Mouse (Mus musculus) neural tube, embryonic 12.5 days (tissue): Measurements from ENCODE around the gene Tbx4. TPM values are rescaled to one million over a fixed set of nuclear protein-coding genes. Genes with fewer than 3 reads are reported as not detected.

ENCODE experiments used
- ATAC-seq: fragments of 200-750 bp; cut with Nextera tagmentation; 2 replicates; pipeline ENCODE4 v1.8.0; 2017; ENCODE audit warnings: low read depth, mild to moderate bottlenecking, moderate TSS enrichment, moderate library complexity; ENCODE audit not compliant: low FRiP score
- H3K27ac ChIP-seq: fragments of 300-500 bp; sonication (generic); 2 replicates; pipeline ENCODE4 v1.5.1; 2016
- H3K27me3 ChIP-seq: fragments of 300-500 bp; sonication (generic); replicated peaks from 2 replicates; pipeline ENCODE4 v1.6.1; 2016; ENCODE audit warnings: mild to moderate bottlenecking
- H3K36me3 ChIP-seq: fragments of 300-500 bp; sonication (generic); 2 replicates; pipeline ENCODE4 v1.6.1; 2016; ENCODE audit warnings: mild to moderate bottlenecking
- H3K4me1 ChIP-seq: fragments of 300-500 bp; sonication (generic); 2 replicates; pipeline ENCODE4 v1.6.1; 2016
- H3K4me2 ChIP-seq: fragments of 300-500 bp; sonication (generic); replicated peaks from 2 replicates; pipeline ENCODE4 v1.6.1; 2016; ENCODE audit warnings: mild to moderate bottlenecking
- H3K4me3 ChIP-seq: fragments of 300-500 bp; sonication (generic); 2 replicates; pipeline ENCODE4 v1.5.1; 2016
- H3K9ac ChIP-seq: fragments of 300-500 bp; sonication (generic); 2 replicates; pipeline ENCODE4 v1.6.1; 2016; ENCODE audit warnings: mild to moderate bottlenecking
- H3K9me3 ChIP-seq: fragments of 300-500 bp; sonication (generic); 2 replicates; pipeline ENCODE4 v1.6.1; 2016; ENCODE audit warnings: mild to moderate bottlenecking
- WGBS: fragments of 180-500 bp; shearing (Covaris S2); methylation state at CpG from one replicate; pipeline ENCODE4 v1.1.7; 2016; 5-methylcytosine and 5-hydroxymethylcytosine counted together
- polyA plus RNA-seq: library from polyadenylated mRNA; unstranded; fragments of >200 nt; fragmentation: Nextera tagmentation; extraction: Ambion mirVana; gene quantifications from 2 replicates; pipeline ENCODE4 v1.2.1, GENCODE M21; 2016

Tbx4 gene
- 0.39 and 0.61 TPM in 2 replicates for polyA plus RNA-seq

- WGBS: 9% methylated on average over 21 of the region's 28 CpGs
- peak within 1 kb of the TSS; percentile 9; the same call in 1 of the 2 replicates for H3K4me2 ChIP-seq
- ATAC-seq: 0 out of 2 replicates have a peak, but pooled peaks have one; percentile 25
These were observed at the start of gene Tbx4 for GRCm38 (mm10) chr11:85885665-85886428. TSS of gene Tbx4 (plus strand) at chr11:85886422.

GRCm38 (mm10) chr11:85836523-85837290 is 49.5 kb upstream of the Tbx4 start:
- Histone ChIP-seq H3K9ac (peak overlapping the region; percentile 56), H3K36me3 (no peaks in the 10 kb centered on the region), H3K4me3 (peak overlapping the region; percentile 46), H3K4me2 (peak overlapping the region; percentile 72), H3K4me1 (peaks cover 25% of the 10 kb centered on the region), H3K9me3 (no peaks in the 10 kb centered on the region), H3K27ac (no peak overlapping the region), H3K27me3 (peaks cover 95% of the 10 kb centered on the region)
- ATAC-seq: no peak
- 2% methylated on average over 32 of the region's 32 CpGs for WGBS

More at GRCm38 (mm10) chr11:85885665-85886428, at the start of gene Tbx4:
- peaks cover 62% of the 10 kb centered on the region for H3K27me3 ChIP-seq
- H3K4me1 ChIP-seq: peaks cover 22% of the 10 kb centered on the region
- H3K9ac ChIP-seq: no peak within 1 kb of the TSS
- H3K9me3 ChIP-seq: no peaks in the 10 kb centered on the region
- no peak within 1 kb of the TSS for H3K4me3 ChIP-seq
- H3K36me3 ChIP-seq: no peaks in the 10 kb centered on the region
- H3K27ac ChIP-seq: no peak within 1 kb of the TSS

DNA sequence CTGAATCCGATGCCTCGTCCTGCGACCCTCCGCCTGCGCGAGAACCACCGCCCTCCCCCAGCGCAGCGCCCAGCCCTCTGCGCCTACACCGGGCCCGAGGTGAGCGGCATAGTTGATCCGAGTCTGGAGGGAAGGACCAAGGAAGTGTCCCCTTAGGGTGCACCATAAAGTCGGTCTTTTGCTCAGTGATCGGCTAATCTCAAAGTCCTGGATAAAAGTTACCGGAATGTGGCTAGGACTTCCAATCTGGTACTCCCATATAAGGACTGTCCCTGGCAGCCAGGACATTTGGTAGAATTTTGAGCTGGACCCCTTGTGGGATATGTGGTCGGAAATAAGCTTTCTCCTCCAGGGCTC is 49.0 kb upstream of the Tbx4 start:
- Histone ChIP-seq H3K27ac (no peak overlapping the region), H3K4me3 (peak overlapping the region; percentile 46), H3K9me3 (no peaks in the 10 kb centered on the region), H3K27me3 (peaks cover 94% of the 10 kb centered on the region), H3K9ac (peak overlapping the region; percentile 56), H3K4me1 (peaks cover 21% of the 10 kb centered on the region), H3K36me3 (no peaks in the 10 kb centered on the region), H3K4me2 (peak overlapping the region; percentile 72)
- ATAC-seq: no peak
- under 1% methylated on average over 18 of the region's 18 CpGs for WGBS

GRCm38 (mm10) chr11:85837648-85838423 is 48.4 kb upstream of the Tbx4 start:
- Histone ChIP-seq H3K4me3 (peak overlapping the region; percentile 33), H3K36me3 (no peaks in the 10 kb centered on the region), H3K9me3 (no peaks in the 10 kb centered on the region), H3K9ac (peak overlapping the region; percentile 56), H3K27ac (no peak overlapping the region), H3K4me1 (peaks cover 17% of the 10 kb centered on the region), H3K4me2 (peak overlapping the region; percentile 72), H3K27me3 (peaks cover 94% of the 10 kb centered on the region)
- WGBS: under 1% methylated on average over 67 of the region's 67 CpGs
- ATAC-seq: no peak

GRCm38 (mm10) chr11:85838424-85839257 is 47.6 kb upstream of the Tbx4 start:
- no peaks in the 10 kb centered on the region for H3K9me3 ChIP-seq
- peak overlapping the region; percentile 56 for H3K9ac ChIP-seq
- 4% methylated on average over 20 of the region's 20 CpGs for WGBS

DNA sequence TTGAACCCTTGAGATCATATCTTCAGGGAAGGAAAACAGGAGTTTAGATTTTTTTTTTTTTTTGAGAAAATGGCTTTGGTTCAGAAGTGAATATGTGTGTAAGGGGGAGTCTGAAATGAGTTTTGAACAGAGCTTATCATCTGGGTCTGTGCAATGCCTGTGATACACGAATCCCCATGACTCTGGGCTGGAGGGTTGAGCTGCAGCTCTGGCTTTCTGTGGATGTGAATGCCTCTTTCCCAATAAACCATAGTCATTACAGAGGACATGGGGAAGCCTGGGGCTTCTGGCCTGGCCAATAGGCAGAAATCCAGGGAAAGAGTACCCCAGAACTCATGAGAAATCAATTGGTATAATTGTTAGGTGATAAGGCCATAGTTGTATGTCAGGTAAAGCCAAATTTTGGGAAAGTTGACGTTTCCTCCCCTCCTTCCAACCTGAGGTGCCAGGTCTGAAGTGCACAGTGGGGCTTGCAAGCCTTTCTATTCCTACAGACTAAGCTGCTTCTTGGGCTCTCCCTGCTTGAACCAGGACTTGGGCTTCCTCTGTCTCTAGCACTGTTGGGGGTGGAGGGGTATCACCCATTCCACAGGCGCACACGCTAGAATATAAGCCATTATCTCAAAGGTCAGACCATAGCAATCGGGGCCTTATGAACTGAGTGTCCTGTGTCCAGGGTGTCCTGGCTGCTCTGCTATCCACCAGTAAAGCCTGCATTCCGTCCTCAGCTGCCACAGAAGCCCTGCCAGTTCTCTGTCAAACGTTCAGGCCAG is 46.8 kb upstream of the Tbx4 start:
- peaks cover 23% of the 10 kb centered on the region for H3K4me1 ChIP-seq

More at GRCm38 (mm10) chr11:85838424-85839257, 47.6 kb upstream of the Tbx4 start:
- Histone ChIP-seq H3K4me3 (peak overlapping the region; percentile 33), H3K36me3 (no peaks in the 10 kb centered on the region), H3K27ac (no peak overlapping the region), H3K4me1 (peaks cover 17% of the 10 kb centered on the region), H3K27me3 (peaks cover 91% of the 10 kb centered on the region), H3K4me2 (peak overlapping the region; percentile 72)
- ATAC-seq: no peak

GRCm38 (mm10) chr11:85840031-85840802 is 46.0 kb upstream of the Tbx4 start:
- Histone ChIP-seq H3K9ac (no peak overlapping the region; the same call in 1 of the 2 replicates), H3K27ac (no peak overlapping the region), H3K4me1 (peaks cover 26% of the 10 kb centered on the region), H3K36me3 (no peaks in the 10 kb centered on the region), H3K4me2 (peak overlapping the region; percentile 48), H3K4me3 (peak overlapping the region; percentile 16; the same call in 1 of the 2 replicates), H3K9me3 (no peaks in the 10 kb centered on the region), H3K27me3 (peaks cover 82% of the 10 kb centered on the region)
- 5% methylated on average over 27 of the region's 27 CpGs for WGBS
- ATAC-seq: no peak

More for the DNA sequence above, 46.8 kb upstream of the Tbx4 start:
- peak overlapping the region; percentile 48 for H3K4me2 ChIP-seq
- H3K9ac ChIP-seq: no peak overlapping the region
- no peak for ATAC-seq
- WGBS: 8% methylated on average over 7 of the region's 7 CpGs
- H3K27me3 ChIP-seq: peaks cover 83% of the 10 kb centered on the region
- H3K36me3 ChIP-seq: no peaks in the 10 kb centered on the region
- H3K27ac ChIP-seq: no peak overlapping the region
- no peaks in the 10 kb centered on the region for H3K9me3 ChIP-seq
- H3K4me3 ChIP-seq: no peak overlapping the region

- Histone ChIP-seq H3K9me3 (no peaks in the 10 kb centered on the region), H3K27me3 (peaks cover 82% of the 10 kb centered on the region), H3K9ac (no peak overlapping the region; the same call in 1 of the 2 replicates), H3K36me3 (no peaks in the 10 kb centered on the region), H3K4me1 (peaks cover 26% of the 10 kb centered on the region), H3K4me3 (peak overlapping the region; percentile 16; the same call in 1 of the 2 replicates), H3K4me2 (peak overlapping the region; percentile 48), H3K27ac (no peak overlapping the region)
- no peak for ATAC-seq
- 2% methylated on average over 21 of the region's 21 CpGs for WGBS
These were observed 45.4 kb upstream of the Tbx4 start for GRCm38 (mm10) chr11:85840803-85841145.

DNA sequence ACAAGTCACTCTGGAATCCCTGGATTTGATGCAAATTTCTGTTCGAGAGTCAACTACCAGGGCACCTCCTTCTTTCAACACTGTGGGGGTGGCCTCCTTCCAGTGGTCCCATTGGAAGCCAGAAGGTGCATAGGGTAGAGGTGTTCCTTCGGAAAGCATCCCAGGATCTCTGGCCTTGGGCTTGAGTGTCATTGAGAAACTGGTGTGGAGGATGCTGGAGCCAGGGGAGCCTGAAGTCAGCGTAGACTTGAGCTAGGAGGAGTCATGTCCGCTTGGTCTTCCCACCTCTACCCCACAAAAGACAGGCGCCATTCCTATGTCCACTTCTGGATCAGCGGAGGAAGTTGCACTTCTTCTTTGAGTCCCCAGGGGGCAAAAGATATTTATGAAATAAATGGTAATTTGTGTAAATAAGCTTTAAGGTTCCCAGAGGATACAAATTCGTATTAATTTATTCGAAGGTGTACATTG is 45.0 kb upstream of the Tbx4 start:
- Histone ChIP-seq H3K9ac (no peak overlapping the region), H3K27ac (no peak overlapping the region), H3K36me3 (no peaks in the 10 kb centered on the region), H3K27me3 (peaks cover 82% of the 10 kb centered on the region), H3K9me3 (no peaks in the 10 kb centered on the region), H3K4me2 (peak overlapping the region; percentile 76), H3K4me3 (no peak overlapping the region), H3K4me1 (peaks cover 26% of the 10 kb centered on the region)
- no peak for ATAC-seq
- WGBS: 6% methylated on average over 8 of the region's 8 CpGs

- H3K4me1 ChIP-seq: peaks cover 26% of the 10 kb centered on the region
- no peaks in the 10 kb centered on the region for H3K9me3 ChIP-seq
- H3K27ac ChIP-seq: no peak overlapping the region
- H3K27me3 ChIP-seq: peaks cover 82% of the 10 kb centered on the region
- peak overlapping the region; percentile 48 for H3K9ac ChIP-seq
- no peaks in the 10 kb centered on the region for H3K36me3 ChIP-seq
- peak; percentile 63 for ATAC-seq
- under 1% methylated on average over 32 of the region's 32 CpGs for WGBS
- H3K4me3 ChIP-seq: peak overlapping the region; percentile 30
- H3K4me2 ChIP-seq: peak overlapping the region; percentile 76
These were observed 44.2 kb upstream of the Tbx4 start for GRCm38 (mm10) chr11:85841980-85842379.
